Mouse (Mus musculus) kidney, postnatal 0 days (tissue): ENCODE measurements at regions not wholly inside any gene's neighbourhood (a gene's known extent, or its start where the extent isn't known, plus 50 kb on each side); places are given as distances from the start of the nearest gene placed in this dataset.
"Not testable (repeated sequence)": the region's sequence is repeated elsewhere in the genome, so short reads cannot be mapped to it uniquely, and the experiment has no call there.

Source experiments
- ATAC-seq: fragments of 200-750 bp; cut with Nextera tagmentation; replicated peaks from 2 replicates; pipeline ENCODE4 v1.8.0; 2017; ENCODE audit warnings: low read depth, moderate number of reproducible peaks, moderate TSS enrichment, moderate library complexity; ENCODE audit not compliant: low FRiP score
- DNase-seq: peaks from one replicate; pipeline ENCODE4 v3.0.0-alpha.2; 2016; ENCODE audit warnings: low spot score
- H3K27ac ChIP-seq: fragments of 300-500 bp; sonication (generic); 2 replicates; pipeline ENCODE4 v1.5.1; 2014; ENCODE audit warnings: mild to moderate bottlenecking
- H3K27me3 ChIP-seq: fragments of 300-500 bp; sonication (generic); 2 replicates; pipeline ENCODE4 v1.6.1; 2014; ENCODE audit warnings: low read length, mixed read lengths; ENCODE audit not compliant: insufficient read depth
- H3K36me3 ChIP-seq: fragments of 300-500 bp; sonication (generic); 2 replicates; pipeline ENCODE4 v1.6.1; 2014; ENCODE audit warnings: low read length, mixed read lengths; ENCODE audit not compliant: insufficient read depth
- H3K4me1 ChIP-seq: fragments of 300-500 bp; sonication (generic); replicated peaks from 2 replicates; pipeline ENCODE4 v1.6.1; 2014; ENCODE audit warnings: antibody characterized with exemption, low read length, mixed read lengths; ENCODE audit not compliant: insufficient read depth
- H3K4me2 ChIP-seq: fragments of 300-500 bp; sonication (generic); 2 replicates; pipeline ENCODE4 v1.6.1; 2014; ENCODE audit warnings: mild to moderate bottlenecking, low read length, moderate library complexity, mixed read lengths
- H3K4me3 ChIP-seq: fragments of 300-500 bp; sonication (generic); replicated peaks from 2 replicates; pipeline ENCODE4 v1.5.1; 2014; ENCODE audit warnings: low read depth, low read length
- H3K9ac ChIP-seq: fragments of 300-500 bp; sonication (generic); 2 replicates; pipeline ENCODE4 v1.6.1; 2014; ENCODE audit warnings: low read depth, low read length
- H3K9me3 ChIP-seq: fragments of 300-500 bp; sonication (generic); replicated peaks from 2 replicates; pipeline ENCODE4 v1.6.1; 2016; ENCODE audit warnings: low read length, inconsistent platforms, mixed read lengths
- CTCF ChIP-seq: IDR thresholded peaks from 2 replicates; pipeline ENCODE4 v1.5.1; 2016; ENCODE audit warnings: antibody characterized with exemption, low read depth, mild to moderate bottlenecking, moderate library complexity
- WGBS: fragments of 180-500 bp; shearing (Covaris S2); extraction: QIAGEN DNeasy Blood & Tissue Kit; methylation state at CpG from one replicate; pipeline ENCODE4 v1.1.7; 2014; 5-methylcytosine and 5-hydroxymethylcytosine counted together

DNA sequence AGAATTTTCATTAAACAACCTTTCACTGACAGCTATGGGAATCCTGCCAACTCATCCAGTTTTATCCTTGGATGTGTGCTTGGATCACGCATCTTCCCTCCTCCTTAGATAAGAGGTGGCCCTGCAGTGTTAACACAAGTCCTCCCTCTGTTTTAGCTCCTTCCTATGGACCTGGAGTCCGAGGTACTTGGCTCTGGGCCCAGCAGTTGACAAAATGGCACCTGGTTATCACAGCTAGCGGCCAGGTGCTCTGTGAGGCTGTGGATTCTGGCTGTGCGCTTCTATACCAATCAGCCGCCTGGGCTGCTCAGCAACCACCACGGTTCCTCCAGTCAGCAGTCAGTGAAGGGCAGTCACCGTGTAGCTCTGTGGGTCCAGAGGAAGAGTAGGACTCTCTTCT, 157.4 kb downstream of the Prdm2 start:
- Histone ChIP-seq H3K36me3 (no peaks in the 10 kb centered on the region), H3K9ac (no peak overlapping the region), H3K4me3 (no peak overlapping the region), H3K27ac (no peak overlapping the region), H3K4me1 (no peaks in the 10 kb centered on the region), H3K9me3 (no peaks in the 10 kb centered on the region), H3K27me3 (no peaks in the 10 kb centered on the region), H3K4me2 (no peak overlapping the region)
- DNase-seq, result no peak
- 79% methylated on average over 7 of the region's 7 CpGs for WGBS
- TF ChIP-seq CTCF, result no peak
- no peak for ATAC-seq

DNA sequence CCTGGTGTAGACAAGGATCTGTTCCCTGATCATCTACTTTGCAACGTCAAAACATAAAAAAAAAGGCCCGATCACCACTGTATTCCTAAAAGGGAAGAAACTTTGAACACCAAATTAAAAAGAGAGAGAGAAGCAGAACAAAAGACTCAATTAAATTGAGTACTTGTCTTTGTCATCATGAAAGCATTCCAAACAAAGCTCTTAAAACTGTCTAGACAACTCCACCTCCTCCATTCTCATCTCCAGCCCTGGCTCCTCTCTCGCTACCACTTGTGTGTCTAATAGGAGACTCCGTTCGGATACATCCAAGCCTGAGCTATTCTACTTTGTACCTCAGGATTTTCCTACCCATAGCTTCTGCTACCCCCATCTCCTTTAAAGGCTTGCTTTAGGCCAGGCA, 159.8 kb downstream of the Prdm2 start:
- no peak for TF ChIP-seq CTCF
- DNase-seq, result no peak
- no peak for ATAC-seq
- Histone ChIP-seq H3K9ac (no peak overlapping the region), H3K9me3 (no peaks in the 10 kb centered on the region), H3K4me3 (no peak overlapping the region), H3K4me2 (no peak overlapping the region), H3K4me1 (no peaks in the 10 kb centered on the region), H3K27ac (no peak overlapping the region), H3K36me3 (no peaks in the 10 kb centered on the region), H3K27me3 (no peaks in the 10 kb centered on the region)
- 88% methylated on average over 5 of the region's 5 CpGs for WGBS

DNA sequence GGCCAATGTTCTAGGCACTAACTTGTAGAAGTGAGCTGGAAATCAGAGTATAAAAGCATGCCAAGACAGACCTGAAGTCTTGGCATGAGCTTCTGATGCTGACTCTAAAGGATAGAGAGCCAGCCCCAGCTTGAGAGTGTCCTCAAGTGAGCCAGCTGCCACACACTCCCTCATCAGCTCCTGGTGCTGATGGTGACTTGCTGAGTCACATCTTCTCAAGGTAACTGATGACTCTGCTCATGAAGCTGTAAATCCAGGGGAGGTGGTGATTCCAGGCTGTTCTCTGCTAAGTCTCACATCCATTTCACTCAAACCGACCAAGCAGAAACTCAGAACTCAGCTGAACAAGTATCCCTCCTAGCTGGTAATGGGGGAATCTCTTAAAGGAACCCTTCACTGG, 161.6 kb downstream of the Prdm2 start:
- no peaks in the 10 kb centered on the region for H3K4me1 ChIP-seq
- no peaks in the 10 kb centered on the region for H3K9me3 ChIP-seq
- no peak for DNase-seq
- no peak overlapping the region for H3K4me2 ChIP-seq
- H3K4me3 ChIP-seq, result no peak overlapping the region
- no peak overlapping the region for H3K27ac ChIP-seq
- no peaks in the 10 kb centered on the region for H3K36me3 ChIP-seq
- TF ChIP-seq CTCF, result no peak
- H3K9ac ChIP-seq, result no peak overlapping the region
- ATAC-seq, result no peak
- WGBS, result 64% methylated on average over 1 of the region's 1 CpGs
- no peaks in the 10 kb centered on the region for H3K27me3 ChIP-seq

DNA sequence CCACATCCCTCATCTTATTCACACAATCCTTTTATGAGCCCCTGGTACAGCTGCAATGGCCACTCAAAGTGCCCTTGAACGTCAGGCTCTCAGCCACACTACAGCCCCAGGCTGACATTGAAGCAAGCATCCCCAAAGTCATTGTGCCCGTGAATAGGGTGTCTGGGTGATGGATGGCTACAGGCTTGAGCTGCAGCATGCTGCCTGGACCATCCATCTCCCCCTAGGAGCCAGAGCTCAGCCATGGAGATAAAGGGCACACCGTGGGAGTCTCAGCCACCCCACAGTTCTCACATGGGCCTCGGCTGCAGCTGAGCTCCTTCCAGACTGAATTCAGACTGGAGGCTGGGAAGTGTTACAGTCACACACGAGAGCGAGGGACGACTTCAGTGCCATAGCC, 167.6 kb downstream of the Prdm2 start:
- Histone ChIP-seq H3K9me3 (no peaks in the 10 kb centered on the region), H3K27me3 (no peaks in the 10 kb centered on the region), H3K36me3 (no peaks in the 10 kb centered on the region), H3K4me3 (no peak overlapping the region), H3K27ac (no peak overlapping the region), H3K9ac (no peak overlapping the region), H3K4me1 (no peaks in the 10 kb centered on the region), H3K4me2 (no peak overlapping the region)
- 43% methylated on average over 7 of the region's 7 CpGs for WGBS
- no peak for ATAC-seq
- DNase-seq, result no peak
- no peak for TF ChIP-seq CTCF

DNA sequence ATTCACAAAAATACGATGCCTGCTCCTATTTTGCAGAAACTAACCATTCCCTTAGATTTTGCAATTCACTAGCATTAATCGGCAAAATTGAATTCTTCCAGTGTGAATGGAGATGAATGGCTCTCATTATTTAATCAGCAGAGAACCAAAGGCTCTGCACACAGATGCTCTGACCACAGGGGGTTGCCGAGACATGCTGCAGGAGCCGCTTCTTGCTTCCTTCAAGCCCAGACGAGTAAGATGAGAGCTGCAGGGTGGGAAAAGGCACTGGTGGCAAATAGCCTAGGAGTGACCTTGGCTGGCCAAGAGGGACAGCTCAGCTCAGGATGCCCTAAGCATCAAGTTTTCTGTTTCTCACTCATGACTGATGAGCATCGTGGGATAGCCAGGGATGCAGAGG, 170.0 kb downstream of the Prdm2 start:
- ATAC-seq (no peak), DNase-seq (no peak)
- WGBS, result 58% methylated on average over 6 of the region's 6 CpGs
- no peak for TF ChIP-seq CTCF
- H3K36me3 ChIP-seq, result no peaks in the 10 kb centered on the region
- H3K4me2 ChIP-seq, result no peak overlapping the region
- no peaks in the 10 kb centered on the region for H3K9me3 ChIP-seq
- no peak overlapping the region for H3K27ac ChIP-seq
- H3K9ac ChIP-seq, result no peak overlapping the region
- no peaks in the 10 kb centered on the region for H3K27me3 ChIP-seq
- H3K4me1 ChIP-seq, result no peaks in the 10 kb centered on the region
- no peak overlapping the region for H3K4me3 ChIP-seq

DNA sequence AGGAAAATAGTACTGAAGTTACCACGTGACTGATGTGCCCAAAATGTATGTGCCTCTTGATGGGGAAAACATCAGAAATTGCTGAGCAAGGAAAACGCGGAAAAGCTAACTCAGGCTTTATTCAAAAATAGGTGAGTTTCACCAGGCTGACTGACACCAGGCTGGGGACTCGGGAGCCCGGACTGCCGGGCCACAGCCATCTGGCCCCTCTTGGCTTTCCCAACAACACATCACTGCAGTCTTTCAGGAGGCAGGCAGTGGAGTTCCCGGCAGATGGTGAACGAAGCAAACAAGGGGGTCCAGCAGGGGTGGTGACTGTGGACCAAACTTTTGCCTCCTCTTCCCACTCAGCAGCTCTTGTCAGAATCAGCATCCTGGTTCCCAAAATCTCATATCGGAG, 174.2 kb downstream of the Prdm2 start:
- no peak for ATAC-seq
- WGBS, result 69% methylated on average over 9 of the region's 9 CpGs

DNA sequence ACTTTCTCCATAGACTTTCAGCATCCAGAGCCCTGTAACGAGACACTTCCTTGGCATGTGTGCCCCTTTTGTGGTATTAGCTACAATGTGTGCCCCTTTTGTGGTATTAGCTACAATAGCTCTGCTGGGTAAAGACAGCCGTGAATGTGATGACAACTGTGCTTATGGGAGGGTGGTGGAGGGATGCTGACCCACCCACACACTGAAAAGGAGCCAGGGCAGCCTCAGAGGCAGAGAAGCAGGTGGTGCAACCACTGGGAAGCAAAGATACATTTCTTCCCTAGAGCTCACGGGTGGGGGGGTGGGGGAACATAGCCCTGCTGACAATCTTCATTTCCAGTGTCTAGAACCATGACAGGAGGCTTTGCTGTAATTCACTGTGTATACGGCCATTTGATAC, 176.1 kb downstream of the Prdm2 start:
- Histone ChIP-seq H3K4me2 (no peak overlapping the region), H3K4me1 (0 out of 2 replicates have a peak, but pooled peaks cover 2% of the 10 kb centered on the region), H3K9me3 (no peaks in the 10 kb centered on the region), H3K27me3 (no peaks in the 10 kb centered on the region), H3K9ac (no peak overlapping the region), H3K4me3 (no peak overlapping the region), H3K27ac (no peak overlapping the region), H3K36me3 (no peaks in the 10 kb centered on the region)
- DNase-seq (no peak), ATAC-seq (no peak)
- 51% methylated on average over 4 of the region's 4 CpGs for WGBS
- no peak for TF ChIP-seq CTCF

More for the DNA sequence above, 174.2 kb downstream of the Prdm2 start:
- Histone ChIP-seq H3K4me1 (0 out of 2 replicates have a peak, but pooled peaks cover 2% of the 10 kb centered on the region), H3K36me3 (no peaks in the 10 kb centered on the region), H3K9me3 (no peaks in the 10 kb centered on the region), H3K27ac (no peak overlapping the region), H3K27me3 (no peaks in the 10 kb centered on the region), H3K4me2 (no peak overlapping the region), H3K4me3 (no peak overlapping the region), H3K9ac (no peak overlapping the region)
- no peak for TF ChIP-seq CTCF
- DNase-seq, result no peak

DNA sequence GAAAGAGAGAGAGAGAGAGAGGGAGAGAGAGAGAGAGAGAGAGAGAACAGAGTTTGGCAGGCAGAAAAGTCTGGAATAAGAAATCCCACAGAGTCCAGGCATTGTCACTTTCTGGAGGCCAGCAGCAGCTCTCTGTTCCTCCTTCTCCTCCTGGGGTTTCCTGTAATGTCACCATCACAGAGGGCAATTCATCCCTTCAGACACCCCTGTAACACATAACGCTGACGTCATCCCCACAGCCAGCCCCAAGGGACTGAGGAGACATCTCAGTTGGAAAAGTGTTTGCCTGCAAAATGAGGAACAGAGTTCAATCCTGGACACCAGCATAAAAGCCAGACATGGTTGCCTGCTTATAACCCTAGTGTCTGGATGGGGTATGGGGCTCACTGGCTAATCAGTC, 177.7 kb downstream of the Prdm2 start:
- H3K27me3 ChIP-seq, H3K9ac ChIP-seq, H3K27ac ChIP-seq, H3K4me3 ChIP-seq, H3K4me1 ChIP-seq, H3K4me2 ChIP-seq, H3K36me3 ChIP-seq, ATAC-seq, DNase-seq, H3K9me3 ChIP-seq: not testable (repeated sequence)
- WGBS, result 80% methylated on average over 2 of the region's 2 CpGs

DNA sequence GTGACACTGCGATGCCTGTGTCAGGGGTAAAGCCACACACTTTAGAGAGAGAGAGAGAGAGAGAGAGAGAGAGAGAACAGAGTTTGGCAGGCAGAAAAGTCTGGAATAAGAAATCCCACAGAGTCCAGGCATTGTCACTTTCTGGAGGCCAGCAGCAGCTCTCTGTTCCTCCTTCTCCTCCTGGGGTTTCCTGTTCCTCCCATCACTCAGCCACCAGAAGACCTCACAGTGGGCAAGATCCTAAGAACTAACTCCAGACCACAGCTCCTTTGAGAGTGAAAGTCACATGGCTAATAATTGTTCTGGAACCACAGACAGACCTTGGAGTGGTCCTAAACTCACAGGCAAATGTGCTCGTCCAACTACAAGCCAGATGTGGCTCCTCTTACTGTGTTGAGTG, 178.5 kb downstream of the Prdm2 start:
- H3K4me1 ChIP-seq, H3K9me3 ChIP-seq, H3K27me3 ChIP-seq, H3K9ac ChIP-seq, H3K4me2 ChIP-seq, DNase-seq, H3K36me3 ChIP-seq, ATAC-seq, H3K27ac ChIP-seq, H3K4me3 ChIP-seq: not testable (repeated sequence)
- WGBS, result 85% methylated on average over 2 of the region's 2 CpGs
